Mouse (Mus musculus) C2C12 (cell line): ENCODE measurements at regions not wholly inside any gene's neighbourhood (a gene's known extent, or its start where the extent isn't known, plus 50 kb on each side); places are given as distances from the start of the nearest gene placed in this dataset.

ENCODE experiments used
- H3K27me3 ChIP-seq: one replicate; pipeline ENCODE4 v1.6.1; 2011; ENCODE audit not compliant: control insufficient read depth, insufficient read depth, insufficient read length
- H3K36me3 ChIP-seq: one replicate; pipeline ENCODE4 v1.6.1; 2011; ENCODE audit not compliant: control insufficient read depth, insufficient read depth
- H3K4me3 ChIP-seq: one replicate; pipeline ENCODE4 v1.5.1; 2011; ENCODE audit warnings: mild to moderate bottlenecking, control low read depth; ENCODE audit not compliant: poor library complexity, insufficient read depth, severe bottlenecking
- H3K79me2 ChIP-seq: one replicate; pipeline ENCODE4 v1.6.1; 2011; ENCODE audit not compliant: control insufficient read depth, insufficient read depth
- H3K79me3 ChIP-seq: one replicate; pipeline ENCODE4 v1.6.1; 2011; ENCODE audit warnings: low read depth, control low read depth
- H3ac ChIP-seq: one replicate; pipeline ENCODE3; 2011; ENCODE audit warnings: low read depth; ENCODE audit not compliant: control insufficient read depth, insufficient read length
- CEBPB ChIP-seq: IDR thresholded peaks from one replicate; pipeline ENCODE4 v1.6.1; 2011; ENCODE audit warnings: low read depth, mild to moderate bottlenecking, control low read depth, moderate library complexity
- CTCF ChIP-seq: IDR thresholded peaks from one replicate; pipeline ENCODE4 v1.5.1; 2011; ENCODE audit not compliant: control insufficient read depth, insufficient read depth, insufficient read length
- FOSL1 ChIP-seq: IDR thresholded peaks from one replicate; pipeline ENCODE4 v1.8.0; 2011; ENCODE audit warnings: mild to moderate bottlenecking, low read length; ENCODE audit not compliant: poor library complexity, insufficient read depth, severe bottlenecking
- MAX ChIP-seq: IDR thresholded peaks from one replicate; pipeline ENCODE4 v1.6.1; 2011; ENCODE audit warnings: mild to moderate bottlenecking, control low read depth
- MYOD1 ChIP-seq: IDR thresholded peaks from one replicate; pipeline ENCODE4 v1.6.1; 2011; ENCODE audit warnings: low read depth; ENCODE audit not compliant: control insufficient read depth, insufficient read length
- MYOG ChIP-seq: IDR thresholded peaks from one replicate; pipeline ENCODE4 v1.6.1; 2011; ENCODE audit not compliant: control insufficient read depth, insufficient read length; ENCODE audit errors: extremely low read depth
- USF1 ChIP-seq: IDR thresholded peaks from one replicate; pipeline ENCODE4 v1.6.1; 2011; ENCODE audit warnings: low read depth, mild to moderate bottlenecking, control low read depth, moderate library complexity

- TF ChIP-seq CEBPB (no peak), MAX (no peak), CTCF (no peak), FOSL1 (no peak), MYOG (no peak), USF1 (no peak), MYOD1 (no peak)
- H3K79me2 ChIP-seq = no peaks in the 10 kb centered on the region
- no peaks in the 10 kb centered on the region for H3K27me3 ChIP-seq
- no peak overlapping the region for H3K4me3 ChIP-seq
- H3K79me3 ChIP-seq = no peaks in the 10 kb centered on the region
- no peak overlapping the region for H3ac ChIP-seq
- no peaks in the 10 kb centered on the region for H3K36me3 ChIP-seq
Observed at GRCm38 (mm10) chr6:37618990-37619389, 89.0 kb downstream of the Akr1d1 start.

GRCm38 (mm10) chr6:37621364-37622029 lies 91.5 kb downstream of the Akr1d1 start:
- no peak overlapping the region for H3ac ChIP-seq
- H3K79me2 ChIP-seq = no peaks in the 10 kb centered on the region
- H3K79me3 ChIP-seq = no peaks in the 10 kb centered on the region
- no peak overlapping the region for H3K4me3 ChIP-seq
- H3K27me3 ChIP-seq = no peaks in the 10 kb centered on the region
- H3K36me3 ChIP-seq = no peaks in the 10 kb centered on the region
- TF ChIP-seq USF1 (no peak), MYOD1 (no peak), MAX (no peak), CEBPB (no peak), FOSL1 (no peak)

DNA sequence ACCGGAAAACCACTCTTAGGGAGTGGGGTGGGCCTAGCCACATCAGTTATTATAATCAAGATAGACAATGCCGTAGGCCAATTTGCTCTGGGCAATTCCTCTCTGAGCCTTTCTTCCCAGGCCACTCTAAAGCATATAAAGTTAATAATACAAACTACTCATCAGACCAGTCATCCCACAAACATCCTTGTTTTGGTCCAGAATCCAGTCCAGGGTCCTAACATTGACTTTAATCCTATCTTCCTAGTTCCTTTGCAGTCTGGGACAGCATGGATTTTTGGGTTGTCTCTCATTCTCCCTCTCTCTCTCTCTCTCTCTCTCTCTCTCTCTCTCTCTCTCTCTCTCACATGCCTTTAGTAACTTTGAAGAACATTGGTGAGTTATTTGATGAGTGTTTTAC lies 92.3 kb downstream of the Akr1d1 start:
- H3K36me3 ChIP-seq = no peaks in the 10 kb centered on the region
- TF ChIP-seq CTCF (no peak), MAX (peak; percentile 54), FOSL1 (peak; percentile 58), CEBPB (no peak), MYOD1 (no peak)
- no peaks in the 10 kb centered on the region for H3K79me2 ChIP-seq
- no peaks in the 10 kb centered on the region for H3K27me3 ChIP-seq
- no peak overlapping the region for H3K4me3 ChIP-seq
- H3K79me3 ChIP-seq = no peaks in the 10 kb centered on the region
- no peak overlapping the region for H3ac ChIP-seq

DNA sequence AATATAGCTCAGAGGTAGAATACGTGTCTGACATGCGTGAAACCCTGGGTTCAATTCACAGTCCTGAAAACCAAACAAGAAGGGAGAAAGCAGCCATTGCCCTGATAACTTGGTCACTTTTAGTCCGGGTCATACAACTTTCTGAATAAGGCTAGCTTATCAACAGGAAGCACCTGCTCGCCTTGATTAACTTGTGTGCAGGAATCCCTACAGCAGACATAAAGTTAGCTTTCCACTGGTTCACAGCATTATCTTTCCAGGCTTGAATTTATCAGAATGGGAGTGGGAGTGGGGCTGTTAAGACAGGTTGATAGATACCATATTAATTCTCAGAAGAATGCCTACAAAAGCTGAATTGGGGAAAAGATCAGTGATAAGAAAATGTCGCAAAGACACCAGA lies 97.2 kb downstream of the Akr1d1 start:
- TF ChIP-seq USF1 (no peak), MYOG (no peak), MYOD1 (no peak), MAX (no peak), CTCF (no peak), FOSL1 (no peak), CEBPB (no peak)
- Histone ChIP-seq H3K79me3 (no peaks in the 10 kb centered on the region), H3K79me2 (no peaks in the 10 kb centered on the region), H3K4me3 (no peak overlapping the region), H3K27me3 (no peaks in the 10 kb centered on the region), H3K36me3 (no peaks in the 10 kb centered on the region), H3ac (no peak overlapping the region)

DNA sequence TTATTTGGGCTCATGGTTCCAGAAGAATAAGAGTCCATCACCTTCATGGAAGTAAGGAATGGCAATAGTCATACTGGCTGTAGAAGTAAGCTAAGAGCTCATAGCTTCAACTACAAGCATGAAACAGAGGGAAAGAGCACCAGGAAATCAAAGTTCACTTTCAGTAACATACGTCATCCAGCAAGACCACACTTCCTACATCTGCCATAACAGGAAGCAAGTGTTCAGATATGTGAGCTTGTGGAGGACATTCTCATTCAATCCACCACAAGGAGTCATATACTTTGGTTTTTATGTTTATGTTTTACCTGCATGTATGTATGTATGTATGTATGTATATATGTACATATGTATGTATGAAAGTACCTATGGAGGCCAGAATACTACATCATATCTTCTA lies 104.0 kb downstream of the Akr1d1 start:
- H3ac ChIP-seq = no peak overlapping the region
- H3K79me3 ChIP-seq = no peaks in the 10 kb centered on the region
- TF ChIP-seq MYOG = no peak
- no peak for TF ChIP-seq CEBPB
- TF ChIP-seq CTCF = no peak
- no peak for TF ChIP-seq MAX
- no peak for TF ChIP-seq USF1
- no peak for TF ChIP-seq FOSL1
- no peak for TF ChIP-seq MYOD1
- no peaks in the 10 kb centered on the region for H3K79me2 ChIP-seq
- no peak overlapping the region for H3K4me3 ChIP-seq
- H3K36me3 ChIP-seq = no peaks in the 10 kb centered on the region
- no peaks in the 10 kb centered on the region for H3K27me3 ChIP-seq

GRCm38 (mm10) chr6:37642066-37642465 lies 112.1 kb downstream of the Akr1d1 start:
- H3K79me2 ChIP-seq = no peaks in the 10 kb centered on the region
- no peaks in the 10 kb centered on the region for H3K36me3 ChIP-seq
- H3K4me3 ChIP-seq = no peak overlapping the region
- no peaks in the 10 kb centered on the region for H3K79me3 ChIP-seq
- no peak overlapping the region for H3ac ChIP-seq
- TF ChIP-seq MAX (no peak), CEBPB (no peak), USF1 (no peak), CTCF (no peak), FOSL1 (no peak), MYOD1 (no peak), MYOG (no peak)
- no peaks in the 10 kb centered on the region for H3K27me3 ChIP-seq
